10 mouse cellular contexts compared by ENCODE assay signal in the genomic region with DNA sequence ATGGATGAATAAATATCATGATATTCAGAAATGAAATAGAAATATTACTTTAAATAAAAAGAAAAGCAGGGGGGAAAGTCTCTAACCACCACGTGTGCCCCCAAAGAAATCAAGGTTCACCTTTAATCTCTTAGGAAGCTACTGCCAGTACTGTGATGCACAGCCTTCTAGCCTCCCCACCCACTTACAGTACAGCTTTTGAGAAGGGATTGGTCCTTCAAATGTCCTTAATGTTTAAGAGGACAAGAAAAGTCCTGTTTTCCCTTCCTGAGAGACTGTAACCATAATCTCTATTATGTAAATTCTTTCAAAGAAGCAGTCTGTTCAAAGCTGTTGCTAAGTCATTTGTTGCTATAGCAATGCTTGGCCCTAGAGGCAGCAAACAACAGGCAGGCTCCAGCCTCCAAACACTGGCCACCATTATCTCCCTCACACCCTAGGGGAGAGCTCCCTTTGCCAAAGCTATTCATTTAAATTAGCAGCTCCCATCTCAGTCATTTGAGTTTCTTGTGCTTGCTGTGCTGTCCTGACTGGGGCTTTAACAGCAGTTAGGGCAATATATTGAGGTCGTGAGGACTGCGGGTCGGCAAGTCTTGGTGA. TPM values are rescaled to one million over a fixed set of nuclear protein-coding genes. Genes with fewer than 3 reads are reported as not detected.
DNase-seq lines count a peak whose midpoint lies in the region; ATAC-seq lines count a peak whose summit lies in the region.
"Had no signal": no experiment of that assay in that cellular context is flagged by ENCODE, and none has a peak within 500 bp of the region (broad histone marks: within the 10 kb centered on the region; RNA-seq: fewer than 3 reads in every experiment).

No protein-coding gene starts in this region.

- H3K4me2 ChIP-seq in hindbrain, embryonic 12.5 days (replicated peaks), result no peak overlapping the region
- H3K4me2 ChIP-seq in midbrain, embryonic 11.5 days, result no peak overlapping the region
- H3K4me2 ChIP-seq: embryonic facial prominence, embryonic 13.5 days; limb, embryonic 15.5 days had no signal

- intact Hi-C loops in heart, postnatal 10 days (cut with DNase I), result no loop called here

- no peak overlapping the region for H3K4me3 ChIP-seq in heart, embryonic 10.5 days
- H3K4me3 ChIP-seq in hindbrain, embryonic 12.5 days, result no peak overlapping the region
- no peak overlapping the region for H3K4me3 ChIP-seq in midbrain, embryonic 11.5 days (ENCODE audit: low read depth, low read length)
- H3K4me3 ChIP-seq: embryonic facial prominence, embryonic 13.5 days; limb, embryonic 15.5 days had no signal

- H3K9ac ChIP-seq in hindbrain, embryonic 12.5 days, result no peak overlapping the region
- H3K9ac ChIP-seq in midbrain, embryonic 11.5 days (ENCODE audit: low read length), result no peak overlapping the region
- H3K9ac ChIP-seq: embryonic facial prominence, embryonic 13.5 days; limb, embryonic 15.5 days had no signal

- H3K4me1 ChIP-seq in heart, embryonic 10.5 days, result no peaks in the 10 kb centered on the region
- peaks cover 16% of the 10 kb centered on the region for H3K4me1 ChIP-seq in hindbrain, embryonic 12.5 days
- H3K4me1 ChIP-seq in midbrain, embryonic 11.5 days (ENCODE audit: control insufficient read depth, insufficient read depth, low read length), result no peaks in the 10 kb centered on the region; the same call in 1 of the 2 replicates
- H3K4me1 ChIP-seq: limb, embryonic 15.5 days had no signal

- peak; percentile 16 to 25 for DNase-seq in heart, postnatal 10 days
- no peak for DNase-seq in heart, embryonic 10.5 days (ENCODE audit: low spot score)
- DNase-seq in brain, adult 2 months (ENCODE audit: low read depth, low spot score), result peak; percentile 64
- DNase-seq in midbrain, embryonic 11.5 days (ENCODE audit: low spot score, missing footprints), result no peak
- DNase-seq in thymus, postnatal 25 days, result no peak
- DNase-seq in heart, adult 11 months, result no peak

- peak; percentile 95 for ATAC-seq in hindbrain, embryonic 12.5 days (ENCODE audit: low FRiP score)
- peak; percentile 86 for ATAC-seq in midbrain, embryonic 11.5 days (ENCODE audit: low FRiP score)
- ATAC-seq in granulocyte monocyte progenitor cell, adult 5-6 weeks (replicated peaks; ENCODE audit: poor library complexity, severe bottlenecking), result no peak

- no peaks in the 10 kb centered on the region for H3K27me3 ChIP-seq in heart, embryonic 10.5 days (ENCODE audit: insufficient read depth, poor library complexity, severe bottlenecking)
- no peaks in the 10 kb centered on the region for H3K27me3 ChIP-seq in hindbrain, embryonic 12.5 days
- H3K27me3 ChIP-seq in midbrain, embryonic 11.5 days (ENCODE audit: control insufficient read depth, insufficient read depth, low read length), result no peaks in the 10 kb centered on the region
- H3K27me3 ChIP-seq: embryonic facial prominence, embryonic 13.5 days; limb, embryonic 15.5 days had no signal

- H3K9me3 ChIP-seq in heart, embryonic 10.5 days, result no peaks in the 10 kb centered on the region
- H3K9me3 ChIP-seq in hindbrain, embryonic 12.5 days (replicated peaks), result no peaks in the 10 kb centered on the region
- H3K9me3 ChIP-seq in midbrain, embryonic 11.5 days (ENCODE audit: control insufficient read depth, low read length), result no peaks in the 10 kb centered on the region
- H3K9me3 ChIP-seq: embryonic facial prominence, embryonic 13.5 days; limb, embryonic 15.5 days had no signal

- 48% methylated on average over 4 of the region's 4 CpGs for WGBS in heart, embryonic 10.5 days
- WGBS in hindbrain, embryonic 12.5 days, result 37% methylated on average over 4 of the region's 4 CpGs
- 48% methylated on average over 4 of the region's 4 CpGs for WGBS in midbrain, embryonic 11.5 days

- no peak overlapping the region for H3K27ac ChIP-seq in heart, embryonic 10.5 days
- H3K27ac ChIP-seq in hindbrain, embryonic 12.5 days, result peak overlapping the region; percentile 57; the same call in 1 of the 2 replicates
- H3K27ac ChIP-seq in midbrain, embryonic 11.5 days (ENCODE audit: low read depth, low read length), result no peak overlapping the region
- H3K27ac ChIP-seq: embryonic facial prominence, embryonic 13.5 days; limb, embryonic 15.5 days had no signal

- no peaks in the 10 kb centered on the region for H3K36me3 ChIP-seq in heart, embryonic 10.5 days
- no peaks in the 10 kb centered on the region for H3K36me3 ChIP-seq in hindbrain, embryonic 12.5 days
- no peaks in the 10 kb centered on the region for H3K36me3 ChIP-seq in midbrain, embryonic 11.5 days (ENCODE audit: control insufficient read depth, insufficient read depth, low read length)
- H3K36me3 ChIP-seq: embryonic facial prominence, embryonic 13.5 days; limb, embryonic 15.5 days had no signal

RNA-seq across cellular contexts. Expression of gene 4930469K13Rik, which starts 14.5 kb away (rescaled TPM):
- not detected for total RNA-seq in heart, postnatal 10 days (2021)
- not detected in 2 replicates for polyA plus RNA-seq in heart, embryonic 10.5 days (2016; fragmentation: Nextera tagmentation; extraction: Ambion mirVana)
- 4.0 and 9.8 TPM in 2 replicates for polyA plus RNA-seq in hindbrain, embryonic 12.5 days (2016; fragmentation: Nextera tagmentation; extraction: Ambion mirVana)
- polyA plus RNA-seq in midbrain, embryonic 11.5 days (2014; fragmentation: Nextera tagmentation; extraction: Ambion mirVana), result not detected in 2 replicates
- not detected in 2 replicates for total RNA-seq in granulocyte monocyte progenitor cell, adult 5-6 weeks (2014; fragmentation: Nextera tagmentation)
- not detected in 2 replicates for total RNA-seq in granulocyte monocyte progenitor cell, adult 5-6 weeks (2017)

Comparison
In these comparisons a context has a peak if more than half of its experiments do, and no peak if none do; other contexts are left out.
1. DNase-seq: peak in heart, postnatal 10 days (2 of 2) and brain, adult 2 months (single experiment); none in heart, embryonic 10.5 days (single experiment), midbrain, embryonic 11.5 days (single experiment), thymus, postnatal 25 days (single experiment) and heart, adult 11 months (single experiment).